Mouse (Mus musculus) cerebellum, postnatal 4 days (tissue): ENCODE data around the gene Washc4.
A peak's percentile ranks its signal among the peaks of the same experiment; 100 is the strongest.

Experiments
- DNase-seq, 2 experiments: peaks; one replicate each; pipeline ENCODE4 v3.0.0; 2022; ENCODE audit warnings: low spot score in 2 of 2, mixed read lengths in 1 of 2

Gene Washc4

GRCm38 (mm10) chr10:83600650-83601049 is 57.1 kb downstream of the Washc4 start:
- DNase-seq, result no peak

GRCm38 (mm10) chr10:83603956-83604564 is 60.5 kb downstream of the Washc4 start:
- DNase-seq, result no peak

GRCm38 (mm10) chr10:83605637-83606183 is 62.2 kb downstream of the Washc4 start:
- DNase-seq, result no peak

GRCm38 (mm10) chr10:83607111-83607510 is 63.6 kb downstream of the Washc4 start:
- no peak for DNase-seq

- no peak for DNase-seq
These were observed 65.0 kb downstream of the Washc4 start for GRCm38 (mm10) chr10:83608596-83608995.

GRCm38 (mm10) chr10:83610518-83610917 is 67.0 kb downstream of the Washc4 start:
- DNase-seq, result no peak

GRCm38 (mm10) chr10:83611863-83612262 is 68.3 kb downstream of the Washc4 start:
- no peak for DNase-seq

- peak in 1 of 2 experiments; percentile 19 for DNase-seq
These were observed 69.2 kb downstream of the Washc4 start for GRCm38 (mm10) chr10:83612648-83613215.

GRCm38 (mm10) chr10:83617366-83617765 is 73.8 kb downstream of the Washc4 start:
- peak; percentile 21 to 39 for DNase-seq

- peak in 1 of 2 experiments; percentile 16 for DNase-seq
These were observed 75.4 kb downstream of the Washc4 start for GRCm38 (mm10) chr10:83618819-83619440.

- DNase-seq, result no peak
These were observed 77.0 kb downstream of the Washc4 start for GRCm38 (mm10) chr10:83620350-83621055.

GRCm38 (mm10) chr10:83624065-83624464 is 80.5 kb downstream of the Washc4 start:
- DNase-seq, result peak in 1 of 2 experiments; percentile 34

- DNase-seq, result peak in 1 of 2 experiments; percentile 51
These were observed 81.3 kb downstream of the Washc4 start for GRCm38 (mm10) chr10:83624841-83625240.

GRCm38 (mm10) chr10:83627113-83627687 is 83.6 kb downstream of the Washc4 start:
- no peak for DNase-seq

- DNase-seq, result no peak
These were observed 84.7 kb downstream of the Washc4 start for GRCm38 (mm10) chr10:83628241-83628640.

GRCm38 (mm10) chr10:83629190-83629781 is 85.7 kb downstream of the Washc4 start:
- peak in 1 of 2 experiments; percentile 39 for DNase-seq

- DNase-seq, result no peak
These were observed 86.3 kb downstream of the Washc4 start for GRCm38 (mm10) chr10:83629878-83630277.

GRCm38 (mm10) chr10:83630899-83631298 is 87.3 kb downstream of the Washc4 start:
- peak in 1 of 2 experiments; percentile 62 for DNase-seq

- DNase-seq, result no peak
These were observed 88.2 kb downstream of the Washc4 start for GRCm38 (mm10) chr10:83631775-83632174.

- peak in 1 of 2 experiments; percentile 38 for DNase-seq
These were observed 89.3 kb downstream of the Washc4 start for GRCm38 (mm10) chr10:83632806-83633374.

- DNase-seq, result no peak
These were observed 90.9 kb downstream of the Washc4 start for GRCm38 (mm10) chr10:83634461-83634860.
